Mouse (Mus musculus) MEL (cell line): ENCODE results near the gene 2310022A10Rik.

Experiments used
- ELF1 ChIP-seq: IDR thresholded peaks from 2 replicates; pipeline ENCODE4 v1.6.1; 2014; ENCODE audit warnings: low read depth, mild to moderate bottlenecking, inconsistent platforms, low read length, improper control_type of control experiment, moderate library complexity
- POLR2AphosphoS2 ChIP-seq: IDR thresholded peaks from 2 replicates; pipeline ENCODE4 v1.6.1; 2011; ENCODE audit warnings: low read length, improper control_type of control experiment
- RCOR1 ChIP-seq: IDR thresholded peaks from 2 replicates; pipeline ENCODE4 v1.6.1; 2012; ENCODE audit warnings: low read depth, mild to moderate bottlenecking, inconsistent platforms, low read length, improper control_type of control experiment
- TAL1 ChIP-seq: IDR thresholded peaks from 2 replicates; pipeline ENCODE4 v1.6.1; 2012; ENCODE audit warnings: mild to moderate bottlenecking, inconsistent platforms, low read length, moderate library complexity, mixed read lengths
- USF1 ChIP-seq: IDR thresholded peaks from 2 replicates; pipeline ENCODE4 v1.6.1; 2014; ENCODE audit warnings: low read depth, mild to moderate bottlenecking, inconsistent platforms, low read length, improper control_type of control experiment, moderate library complexity
- ZNF384 ChIP-seq: IDR thresholded peaks from 2 replicates; pipeline ENCODE4 v1.6.1; 2012; ENCODE audit warnings: low read depth, mild to moderate bottlenecking, inconsistent platforms, low read length, improper control_type of control experiment

DNA sequence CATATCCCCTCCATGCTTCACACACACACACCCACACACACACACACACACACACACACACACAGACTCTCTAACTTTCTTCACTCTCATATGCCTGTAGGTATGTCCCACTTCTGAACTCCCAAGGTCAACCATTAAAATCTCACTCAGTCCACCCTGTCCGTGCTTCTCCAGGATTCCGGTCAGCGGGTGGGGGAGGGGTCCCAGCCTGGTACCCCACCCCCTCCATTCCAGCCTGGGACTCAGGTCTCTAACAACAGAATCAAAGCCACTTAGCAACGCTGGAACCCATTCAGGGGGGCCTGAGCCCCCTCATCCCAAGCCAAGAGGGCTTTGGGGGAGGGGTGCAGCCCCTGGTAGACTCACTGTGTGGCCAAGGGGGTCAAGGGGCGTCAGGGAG is 30.1 kb upstream of the 2310022A10Rik start, which contains the start of gene Hipk4:
- no peak for TF ChIP-seq RCOR1
- no peak for TF ChIP-seq ZNF384
- no peak for TF ChIP-seq POLR2AphosphoS2
- no peak for TF ChIP-seq USF1
- no peak for TF ChIP-seq ELF1
- no peak for TF ChIP-seq TAL1
